Mouse (Mus musculus): ENCODE results near the gene Foxj3. TPM values are rescaled to one million over a fixed set of nuclear protein-coding genes. Genes with fewer than 3 reads are reported as not detected.

Gene Foxj3
- 14.0 and 16.6 TPM in 2 replicates for polyA plus RNA-seq (2012; ENCODE audit: low replicate concordance)

DNA sequence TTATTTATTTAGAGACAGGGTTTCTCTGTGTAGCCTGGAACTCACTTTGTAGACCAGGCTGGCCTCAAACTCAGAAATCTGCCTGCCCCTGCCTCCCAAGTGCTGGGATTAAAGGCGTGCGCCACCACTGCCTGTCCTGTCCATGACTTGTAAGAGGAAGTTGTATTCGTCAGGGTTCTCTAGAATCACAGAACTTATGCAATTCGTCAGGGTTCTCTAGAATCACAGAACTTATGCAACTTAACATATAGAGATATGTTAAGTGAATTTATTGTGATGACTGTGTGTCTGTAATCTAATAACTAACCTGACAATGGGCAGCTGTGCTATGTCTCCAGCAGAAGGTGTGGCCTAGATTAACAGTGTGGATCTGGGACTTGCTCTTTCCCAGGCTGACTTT lies at the start of gene Foxj3:
Gene Foxj3 (plus strand): TSS at position 390 of the 400 bp plus-strand sequence.

GRCm38 (mm10) chr4:119492291-119492932 lies 44.4 kb upstream of the Foxj3 start, which contains the start of gene Rimkla:
TSS of gene Rimkla (minus strand) at chr4:119492628.

DNA sequence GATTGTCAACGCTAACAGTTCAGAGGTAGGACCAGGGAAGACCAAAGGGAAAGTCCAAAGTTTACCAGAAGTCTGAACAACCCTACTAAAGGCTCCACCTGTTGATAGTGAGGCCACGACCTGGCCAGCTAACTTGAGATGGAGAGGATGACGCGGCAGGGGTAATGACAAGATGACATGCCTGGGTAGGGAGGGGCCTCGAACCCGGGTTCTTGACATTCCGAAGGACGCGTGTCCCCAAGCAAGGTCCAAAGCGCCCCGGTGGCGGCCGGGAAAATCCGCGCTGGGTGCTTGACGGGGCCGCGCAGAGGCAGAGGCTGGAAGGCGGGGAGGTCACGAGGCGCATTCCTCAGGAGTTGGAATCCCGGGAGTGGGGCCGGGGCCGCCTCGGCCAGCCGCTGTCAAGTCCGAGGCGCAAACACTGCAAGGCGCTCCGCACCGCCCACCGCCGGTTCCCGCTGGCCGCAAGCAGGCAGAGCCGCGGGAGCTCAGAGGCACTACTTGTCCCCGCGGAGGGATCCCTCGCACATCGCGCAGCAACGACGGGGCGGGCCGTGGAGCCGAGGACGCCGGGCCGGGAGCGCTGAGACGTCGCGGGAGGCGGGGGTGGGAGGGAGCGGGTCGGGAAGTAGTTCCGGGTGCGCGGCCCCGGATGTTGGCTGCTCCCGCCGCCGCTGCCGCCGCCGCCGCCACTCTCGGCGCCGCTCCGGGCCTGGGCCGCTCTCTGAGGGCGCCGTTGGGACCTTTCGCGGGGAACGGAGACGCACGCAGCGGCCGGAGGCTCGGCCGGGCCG lies 2.4 kb downstream of the Foxj3 start, which contains the start of gene Frg2f1:
Gene Frg2f1 (minus strand): TSS at position 499 of the 794 bp plus-strand sequence.

DNA sequence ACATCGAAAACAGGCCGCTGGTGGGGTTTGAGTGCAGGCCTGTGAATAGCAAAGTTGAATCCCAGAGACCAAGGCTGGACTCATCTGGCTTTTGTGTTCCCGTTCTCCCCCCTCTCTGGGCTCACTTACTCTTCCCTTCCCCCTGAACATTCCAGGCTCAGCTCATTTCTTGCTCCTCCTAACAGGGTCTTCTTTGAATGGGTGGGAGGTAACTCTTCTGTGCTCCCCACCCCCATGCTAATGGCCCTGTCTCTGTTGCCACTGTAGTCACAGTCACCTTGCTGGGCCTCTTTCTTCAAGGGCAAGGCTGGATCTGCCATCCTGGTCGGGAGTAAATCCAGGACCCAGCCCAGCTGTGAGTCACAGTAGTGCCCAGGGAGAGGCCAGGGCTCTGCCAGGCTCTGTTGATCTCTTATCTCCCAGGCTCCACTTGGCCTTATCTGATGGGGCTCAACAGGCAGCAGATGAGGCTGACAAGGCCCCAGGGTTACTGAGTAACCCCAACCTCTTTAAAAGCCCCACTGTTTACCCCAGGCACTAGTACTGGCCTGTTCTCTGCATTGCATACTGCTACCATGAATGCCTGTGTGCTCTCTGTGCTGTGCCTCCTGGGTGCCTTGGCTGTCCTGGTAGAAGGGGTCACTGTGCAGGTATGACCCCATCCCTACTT lies 100.5 kb downstream of the Foxj3 start, which contains the start of gene Guca2a:
Gene Guca2a (plus strand): TSS at position 529 of the 670 bp plus-strand sequence.

GRCm38 (mm10) chr4:119658731-119659130 lies 121.9 kb downstream of the Foxj3 start, which contains the start of gene Guca2b:
TSS of gene Guca2b (minus strand) at chr4:119658954.

Other genes starting within 250 kb of the Foxj3 start
- gene Ybx1, start 242.4 kb upstream of the Foxj3 start, polyA plus RNA-seq (2012; ENCODE audit: low replicate concordance) = 2,013 and 2,112 TPM in 2 replicates
- gene Ppih, start 216.5 kb upstream of the Foxj3 start, polyA plus RNA-seq (2012; ENCODE audit: low replicate concordance) = 0.88 and 2.1 TPM in 2 replicates
- not detected in 2 replicates for gene Ccdc30, start 121.5 kb upstream of the Foxj3 start, polyA plus RNA-seq (2012; ENCODE audit: low replicate concordance)
- gene Ppcs, start 114.6 kb upstream of the Foxj3 start, polyA plus RNA-seq (2012; ENCODE audit: low replicate concordance) = 8.1 and 11.0 TPM in 2 replicates
- not detected in 2 replicates for gene Zmynd12, start 114.2 kb upstream of the Foxj3 start, polyA plus RNA-seq (2012; ENCODE audit: low replicate concordance)
- not detected in 2 replicates for gene Rimkla, start 44.4 kb upstream of the Foxj3 start, polyA plus RNA-seq (2012; ENCODE audit: low replicate concordance)
- 7.2 and 16.8 TPM in 2 replicates for gene Frg2f1, start 2.5 kb downstream of the Foxj3 start, polyA plus RNA-seq (2012; ENCODE audit: low replicate concordance)
- gene Guca2a, start 100.7 kb downstream of the Foxj3 start, polyA plus RNA-seq (2012; ENCODE audit: low replicate concordance) = not detected in 2 replicates
- not detected in 2 replicates for gene Guca2b, start 122.0 kb downstream of the Foxj3 start, polyA plus RNA-seq (2012; ENCODE audit: low replicate concordance)
- gene Hivep3, start 196.8 kb downstream of the Foxj3 start, polyA plus RNA-seq (2012; ENCODE audit: low replicate concordance) = 4.7 and 4.9 TPM in 2 replicates